Mouse (Mus musculus) T-helper 1 cell (primary cell): ENCODE measurements around the gene Gpr150.

Source experiments
- in situ Hi-C: fragments of 300-600 bp; cut with MboI, MseI; formaldehyde crosslinking; loops from one replicate; pipeline ENCODE4 v1.15.1; 2025; ENCODE audit warnings: high pct_unique_total_duplicates

Gpr150 gene

DNA sequence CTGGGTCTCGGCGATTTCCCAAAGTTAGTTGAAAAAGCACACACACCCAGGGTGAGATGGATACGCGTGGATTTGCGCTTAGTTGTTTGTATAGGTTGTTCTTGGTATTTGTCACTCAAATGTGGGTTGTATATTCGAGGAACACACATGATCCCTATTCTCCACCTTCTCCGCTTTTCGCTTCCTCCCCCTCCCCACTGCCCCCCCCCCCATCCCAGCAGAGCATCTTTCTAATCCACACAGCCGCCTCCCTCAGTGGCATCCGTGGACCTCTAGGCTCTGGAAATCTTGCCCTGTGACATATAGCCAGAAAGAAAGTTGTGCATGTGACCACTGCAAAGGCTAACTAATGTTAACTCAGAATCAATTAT, at the start of gene Gpr150:
Gene Gpr150, minus strand, starts transcription at position 101 of the 371 bp plus-strand sequence.
- in situ Hi-C loops = no loop called here

DNA sequence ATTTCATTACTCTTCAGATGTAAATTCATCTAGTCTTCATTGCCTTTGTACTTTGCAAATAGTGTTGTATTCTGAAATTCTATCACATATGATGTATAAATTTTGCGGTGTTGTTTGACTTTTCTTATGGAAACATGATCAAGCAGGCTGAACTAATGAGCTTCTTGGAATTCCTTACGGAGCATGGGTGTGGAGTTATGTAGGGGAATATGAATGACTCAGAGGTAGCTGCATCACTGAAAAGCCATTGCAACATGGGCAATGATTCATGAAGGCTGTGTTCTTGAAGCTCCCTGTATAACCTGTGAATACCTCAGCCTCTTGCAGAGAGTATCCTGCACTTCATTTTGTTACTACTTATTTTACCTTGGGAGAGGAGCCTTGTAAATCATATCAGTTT, 45.2 kb upstream of the Gpr150 start:
- in situ Hi-C loops = loop anchor here (25.0 kb wide), 1 partner anchor 1915 kb away; no protein-coding TSS in a partner anchor

DNA sequence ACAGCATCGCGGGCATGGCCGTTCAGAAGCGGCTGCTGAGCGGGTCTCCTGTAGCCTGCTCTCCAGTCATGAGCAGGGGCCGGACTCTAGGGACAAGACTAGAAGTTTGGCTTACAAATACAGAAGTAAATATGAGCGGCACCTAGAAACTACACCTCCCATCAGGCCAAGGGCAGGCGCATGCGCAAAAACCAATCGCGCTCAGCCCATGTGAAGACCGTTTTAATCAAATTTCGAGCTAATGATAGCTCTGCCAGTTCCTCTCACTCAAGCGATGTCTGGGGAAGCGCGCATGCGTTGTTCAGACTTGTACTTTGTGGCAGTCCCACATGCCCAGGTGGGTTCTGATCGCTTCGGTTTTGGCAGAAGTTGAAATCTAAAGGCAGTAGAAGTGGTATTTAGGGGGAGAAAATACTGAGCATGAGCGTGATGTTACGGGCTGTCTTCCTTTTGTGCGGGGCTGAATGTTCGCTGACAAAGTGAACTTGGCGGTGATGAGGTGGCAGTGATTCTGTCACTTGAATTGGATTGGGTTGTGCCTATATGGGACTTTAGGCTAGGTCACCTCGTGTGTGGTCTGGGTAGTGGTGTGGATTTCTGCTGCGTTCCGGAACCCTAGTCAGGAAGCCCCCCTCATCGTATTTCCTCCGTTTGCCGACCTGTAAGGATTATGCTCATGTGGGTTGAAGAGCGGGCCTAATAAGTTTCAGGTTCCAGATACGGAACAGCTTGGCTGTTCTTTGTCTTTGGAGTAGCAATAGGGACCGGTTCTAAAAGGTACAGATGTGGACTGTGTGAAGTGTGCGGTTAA, 41.9 kb upstream of the Gpr150 start, which contains the start of the genes Arsk and Ttc37:
Gene Arsk, minus strand, starts transcription at position 168 of the 811 bp plus-strand sequence.
Gene Ttc37, plus strand, starts transcription at position 242 of the 811 bp plus-strand sequence.
- in situ Hi-C loops = no loop called here

DNA sequence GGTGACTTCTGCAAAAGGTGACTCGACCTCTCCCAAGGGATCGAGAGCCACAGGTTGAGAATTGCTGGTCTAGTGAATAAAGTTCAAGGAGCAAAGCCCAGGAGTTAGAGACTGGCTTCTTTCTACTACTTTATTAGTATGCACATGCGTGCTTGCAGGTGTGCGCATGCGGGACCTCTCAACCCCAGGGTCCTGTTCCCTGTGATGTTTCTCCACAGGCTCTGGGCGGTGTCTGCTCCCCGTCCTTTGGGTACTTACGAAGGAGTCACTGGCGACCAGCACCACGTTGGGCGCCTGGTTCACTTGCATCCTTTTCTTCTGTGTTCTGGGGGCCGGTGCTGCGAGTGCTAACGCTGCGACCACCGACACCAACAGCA, 41.3 kb upstream of the Gpr150 start:
- in situ Hi-C loops = no loop called here

DNA sequence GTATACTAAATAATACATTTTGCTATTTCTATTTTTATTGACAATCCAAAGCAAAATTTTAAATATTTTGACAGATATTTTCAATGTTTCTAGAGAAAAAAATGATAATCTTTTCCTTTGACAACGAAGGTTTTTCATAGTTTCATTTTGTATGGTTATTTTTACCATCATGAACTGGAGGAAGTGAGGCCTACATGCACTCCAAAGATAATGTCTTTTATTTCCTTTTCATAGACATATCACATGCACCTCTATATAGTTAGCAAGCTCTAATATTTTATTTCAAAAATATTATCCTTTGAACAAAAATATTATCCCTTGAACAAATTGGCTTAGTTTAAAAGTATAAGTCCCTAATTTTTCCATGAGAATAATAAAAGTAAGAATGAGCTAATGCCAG, 17.5 kb upstream of the Gpr150 start:
- in situ Hi-C loops = no loop called here

DNA sequence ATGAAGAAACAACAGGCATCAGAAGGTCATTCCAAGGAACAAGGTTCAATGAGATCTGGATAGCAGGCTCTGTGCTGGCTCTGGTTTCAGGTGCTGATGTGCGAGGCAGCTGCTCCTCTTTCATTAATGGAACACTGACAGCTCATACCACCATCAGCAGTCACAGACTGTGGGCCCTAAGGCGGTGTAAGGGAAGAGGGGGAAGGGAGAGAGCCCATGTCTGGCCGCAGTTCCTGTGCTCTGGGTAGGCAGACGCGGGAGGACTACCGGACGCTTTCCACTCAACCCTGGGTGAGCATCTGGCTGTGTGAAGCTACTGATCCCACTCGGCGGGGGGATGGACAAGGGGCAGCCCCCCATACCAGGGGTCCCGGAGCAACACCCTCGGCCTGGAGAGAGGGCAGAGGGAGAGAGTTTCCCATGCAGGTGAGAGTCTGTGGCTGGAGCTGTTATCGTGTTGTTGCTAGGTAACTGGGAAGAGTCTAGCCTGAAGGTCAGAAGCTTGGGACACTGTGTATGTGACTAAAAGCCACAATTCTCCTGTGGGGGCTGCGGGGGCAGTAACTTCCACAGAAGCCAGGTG, 7.7 kb upstream of the Gpr150 start:
- in situ Hi-C loops = no loop called here

DNA sequence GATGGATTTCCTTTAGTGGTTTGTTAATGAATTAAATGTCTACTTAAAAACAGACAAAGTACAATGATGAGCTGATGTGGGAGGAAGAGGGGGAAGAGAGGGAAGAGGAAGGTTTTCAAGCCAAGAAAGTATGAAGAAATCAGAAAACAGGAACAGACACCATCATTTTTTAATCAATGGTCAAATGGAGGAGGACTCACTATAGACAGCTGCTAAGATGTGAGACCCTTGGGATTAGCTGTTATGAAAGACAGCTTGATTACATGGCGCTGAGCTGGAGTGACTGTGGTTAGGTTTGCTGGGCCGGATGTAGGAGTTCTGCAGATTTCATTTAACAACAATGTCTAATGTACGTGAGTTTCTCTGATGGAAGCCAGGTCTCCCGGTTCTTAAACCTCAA, 6.8 kb upstream of the Gpr150 start:
- in situ Hi-C loops = no loop called here

DNA sequence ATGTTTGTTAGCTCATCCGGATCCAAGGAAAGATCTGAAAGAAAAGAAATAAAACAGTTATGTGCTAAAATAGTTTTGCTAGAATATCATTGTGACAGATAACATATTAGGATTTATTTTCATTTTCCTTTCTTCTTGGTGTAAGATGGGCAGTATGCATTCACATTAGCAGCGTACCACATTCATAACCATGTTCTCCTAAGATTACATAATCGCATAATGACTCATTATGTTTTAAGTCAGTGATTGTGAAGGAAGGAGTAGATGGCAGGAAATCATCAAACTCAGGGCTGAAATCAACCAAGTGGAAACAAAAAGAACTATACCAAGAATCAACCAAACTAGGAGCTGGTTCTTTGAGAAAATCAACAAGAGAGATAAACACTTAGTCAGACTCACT, 5.8 kb upstream of the Gpr150 start:
- in situ Hi-C loops = no loop called here

GRCm38 (mm10) chr13:76062126-76062525, 5.3 kb upstream of the Gpr150 start:
- in situ Hi-C loops = no loop called here

- in situ Hi-C loops = no loop called here
Measured at GRCm38 (mm10) chr13:76059591-76059990, 2.8 kb upstream of the Gpr150 start.

DNA sequence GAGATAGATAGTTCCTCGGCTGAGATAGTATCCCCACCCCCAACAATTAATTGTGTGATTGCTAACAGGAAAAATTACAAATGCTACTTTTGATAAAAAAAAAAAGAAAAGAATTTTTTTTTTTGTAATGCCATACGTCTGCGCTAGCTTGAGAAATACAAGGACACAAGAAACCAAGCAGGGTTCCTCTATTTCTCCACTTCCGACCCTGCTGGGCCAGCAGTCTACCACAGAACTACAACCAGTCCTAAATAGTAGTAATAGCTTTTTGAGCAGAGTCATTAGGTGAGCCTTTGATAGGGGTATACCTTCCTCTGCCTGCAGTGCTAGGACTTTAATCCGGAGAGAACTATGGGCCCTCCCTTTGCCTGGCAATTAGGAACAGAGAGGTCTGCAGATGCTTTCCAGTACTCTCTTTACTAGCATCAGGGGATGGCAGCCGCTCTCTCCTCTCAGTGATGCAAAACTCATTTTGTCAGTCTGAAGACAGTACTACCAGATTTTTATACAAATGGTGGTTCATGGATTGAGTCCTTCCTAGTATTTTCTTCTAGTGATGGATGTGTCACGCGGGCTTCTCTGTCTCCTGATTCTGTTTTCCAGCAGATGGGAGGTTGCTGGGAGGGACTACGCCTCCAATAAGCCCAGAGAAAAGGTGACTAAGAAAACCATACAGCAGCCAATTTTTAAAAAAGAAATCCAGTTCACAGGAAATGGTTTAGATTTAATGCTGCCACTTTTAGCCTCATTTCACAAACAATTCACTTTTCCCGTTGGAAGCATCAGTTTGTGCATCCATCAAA, 672 bp upstream of the Gpr150 start:
- in situ Hi-C loops = no loop called here

- in situ Hi-C loops = no loop called here
Measured at GRCm38 (mm10) chr13:76056261-76056724, 503 bp downstream of the Gpr150 start.

- in situ Hi-C loops = no loop called here
Measured at GRCm38 (mm10) chr13:76055391-76056232, 1.2 kb downstream of the Gpr150 start.

DNA sequence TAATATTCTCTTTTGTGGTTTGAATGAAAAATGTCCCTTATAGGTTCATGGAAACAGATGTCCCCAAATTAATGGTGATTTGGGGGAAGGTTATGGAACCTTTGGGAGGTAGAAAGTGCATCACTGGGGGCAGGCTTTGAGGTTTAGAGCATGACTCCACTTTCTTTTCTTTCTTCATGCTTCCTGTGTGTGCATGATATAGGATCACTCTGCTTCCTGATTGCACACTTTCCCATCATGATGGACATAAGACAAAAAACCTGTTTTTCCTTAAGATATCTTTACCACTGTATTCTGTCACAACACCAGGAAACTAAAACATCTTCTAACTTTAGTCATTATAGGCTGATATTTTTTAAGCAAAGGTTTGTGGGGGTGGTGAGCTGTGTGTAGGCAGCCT, 11.8 kb downstream of the Gpr150 start:
- in situ Hi-C loops = no loop called here

- in situ Hi-C loops = no loop called here
Measured at GRCm38 (mm10) chr13:76042455-76042854, 14.3 kb downstream of the Gpr150 start.

GRCm38 (mm10) chr13:76024588-76024987, 32.2 kb downstream of the Gpr150 start:
- in situ Hi-C loops = loop anchor here (10.0 kb wide), 1 partner anchor 190 kb away; the partner anchor contains the start of gene Glrx

DNA sequence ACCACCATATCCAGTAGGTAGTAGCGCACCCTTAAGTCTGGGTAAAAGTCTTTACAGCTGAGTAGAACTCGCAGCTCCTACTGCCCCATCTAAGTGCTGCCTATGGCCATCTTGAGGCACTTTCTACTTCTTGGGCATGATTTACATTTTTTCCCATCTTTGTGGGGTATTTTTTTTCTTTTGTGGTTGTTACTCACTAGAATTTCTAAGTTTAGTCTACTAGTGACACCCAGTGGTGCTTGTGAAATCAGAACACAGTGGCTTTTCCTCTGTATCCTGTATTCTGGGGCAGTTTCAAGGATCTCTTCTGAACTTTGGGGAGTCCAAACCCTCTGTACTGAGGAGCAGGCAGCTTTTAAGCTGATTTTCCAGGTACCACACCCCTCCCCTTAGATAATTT, 35.0 kb downstream of the Gpr150 start:
- in situ Hi-C loops = loop anchor here (10.0 kb wide), 1 partner anchor 187 kb away; the partner anchor contains the start of gene Glrx

- in situ Hi-C loops = loop anchor here (10.0 kb wide), 1 partner anchor 1756 kb away; no protein-coding TSS in a partner anchor
Measured at GRCm38 (mm10) chr13:76018844-76019400, 37.9 kb downstream of the Gpr150 start.

DNA sequence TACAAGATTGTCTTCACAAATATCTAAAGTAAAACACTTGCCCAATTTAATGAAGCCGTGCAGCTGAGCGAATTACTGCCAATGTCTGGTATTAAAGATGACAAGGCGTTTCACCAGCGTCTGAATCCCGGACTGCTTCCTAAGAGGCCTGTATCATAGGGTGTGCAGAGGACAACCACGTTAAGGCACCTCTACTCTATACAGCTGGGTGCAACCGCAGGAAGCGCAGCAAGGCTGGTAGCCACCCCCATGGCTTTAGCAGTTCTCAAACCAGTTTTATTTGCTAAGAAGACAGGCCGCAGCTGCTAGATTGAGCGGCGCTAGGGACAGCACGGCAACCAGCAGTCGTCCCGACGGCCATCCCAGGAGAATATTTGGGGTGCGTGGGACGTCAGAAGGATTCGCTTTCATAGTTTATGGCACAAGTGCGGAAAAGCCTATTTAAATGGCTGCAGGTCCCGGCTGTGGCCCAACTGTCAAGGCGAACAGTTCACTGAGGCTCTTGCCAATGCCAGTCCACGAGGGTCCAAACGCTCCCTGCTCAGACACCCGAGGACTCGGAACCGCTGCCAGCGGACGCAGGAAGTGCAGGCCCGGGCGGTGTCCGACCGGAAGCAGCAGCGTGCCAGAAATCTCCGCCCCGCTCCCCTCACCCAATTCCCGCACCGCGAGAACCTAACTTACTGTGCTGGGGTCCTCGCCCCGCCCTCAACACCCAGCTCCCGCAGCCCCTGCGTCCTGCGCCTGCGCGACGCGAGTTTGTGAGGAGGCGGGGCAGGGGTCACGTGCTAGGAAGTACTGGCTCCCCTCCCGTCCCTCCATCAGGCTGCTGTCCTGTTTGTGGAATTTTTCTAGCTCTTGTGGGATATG, 38.6 kb downstream of the Gpr150 start, which contains the start of gene Rfesd:
Gene Rfesd, minus strand, starts transcription at position 746 of the 870 bp plus-strand sequence.
- in situ Hi-C loops = loop anchor here (10.0 kb wide), 1 partner anchor 1757 kb away; no protein-coding TSS in a partner anchor
